Mouse (Mus musculus) midbrain, embryonic 13.5 days (tissue): Measurements from ENCODE around the gene Bcl2l13. TPM values are rescaled to one million over a fixed set of nuclear protein-coding genes. Genes with fewer than 3 reads are reported as not detected.
A peak's percentile ranks its signal among the peaks of the same experiment; 100 is the strongest.

Experiments
- ATAC-seq: fragments of 200-750 bp; cut with Nextera tagmentation; 2 replicates; pipeline ENCODE4 v1.8.0; 2017; ENCODE audit warnings: mild to moderate bottlenecking, moderate TSS enrichment, moderate library complexity
- H3K27ac ChIP-seq: fragments of 300-500 bp; sonication (generic); 2 replicates; pipeline ENCODE4 v1.5.1; 2015; ENCODE audit warnings: inconsistent platforms, mild to moderate bottlenecking, moderate library complexity
- H3K27me3 ChIP-seq: fragments of 300-500 bp; sonication (generic); 2 replicates; pipeline ENCODE4 v1.6.1; 2015; ENCODE audit warnings: mild to moderate bottlenecking, inconsistent platforms
- H3K36me3 ChIP-seq: fragments of 300-500 bp; sonication (generic); 2 replicates; pipeline ENCODE4 v1.6.1; 2015; ENCODE audit warnings: mild to moderate bottlenecking, inconsistent platforms
- H3K4me1 ChIP-seq: fragments of 300-500 bp; sonication (generic); replicated peaks from 2 replicates; pipeline ENCODE4 v1.6.1; 2015; ENCODE audit warnings: inconsistent platforms
- H3K4me2 ChIP-seq: fragments of 300-500 bp; sonication (generic); replicated peaks from 2 replicates; pipeline ENCODE4 v1.6.1; 2015; ENCODE audit warnings: moderate library complexity, mild to moderate bottlenecking, inconsistent platforms
- H3K4me3 ChIP-seq: fragments of 300-500 bp; sonication (generic); replicated peaks from 2 replicates; pipeline ENCODE4 v1.5.1; 2015; ENCODE audit warnings: mild to moderate bottlenecking, inconsistent platforms
- H3K9ac ChIP-seq: fragments of 300-500 bp; sonication (generic); replicated peaks from 2 replicates; pipeline ENCODE4 v1.6.1; 2015; ENCODE audit warnings: mild to moderate bottlenecking, inconsistent platforms
- H3K9me3 ChIP-seq: fragments of 300-500 bp; sonication (generic); 2 replicates; pipeline ENCODE4 v1.6.1; 2016; ENCODE audit warnings: mild to moderate bottlenecking, inconsistent platforms
- WGBS: fragments of 180-500 bp; shearing (Covaris S2); methylation state at CpG from one replicate; pipeline ENCODE4 v1.1.7; 2015; 5-methylcytosine and 5-hydroxymethylcytosine counted together
- polyA plus RNA-seq: library from polyadenylated mRNA; unstranded; fragments of >200 nt; fragmentation: Nextera tagmentation; extraction: Ambion mirVana; gene quantifications from 2 replicates; pipeline ENCODE4 v1.2.1, GENCODE M21; 2015

The Bcl2l13 gene
- polyA plus RNA-seq, 1 experiment from 2014 or later, result 32.5 TPM

- H3K4me1 ChIP-seq, result peaks cover 5% of the 10 kb centered on the region; the same call in 1 of the 2 replicates
- WGBS, result 90% methylated on average over 2 of the region's 2 CpGs
- H3K4me3 ChIP-seq, result no peak overlapping the region
- no peak for ATAC-seq
- H3K9me3 ChIP-seq, result no peaks in the 10 kb centered on the region
- H3K27me3 ChIP-seq, result no peaks in the 10 kb centered on the region
- H3K27ac ChIP-seq, result no peak overlapping the region
- H3K36me3 ChIP-seq, result peaks cover 26% of the 10 kb centered on the region
- no peak overlapping the region for H3K9ac ChIP-seq
- H3K4me2 ChIP-seq, result no peak overlapping the region
Observed at GRCm38 (mm10) chr6:120871286-120871685, 35.3 kb downstream of the Bcl2l13 start.

- Histone ChIP-seq H3K9ac (no peak overlapping the region), H3K4me2 (no peak overlapping the region), H3K27ac (no peak overlapping the region), H3K36me3 (peaks cover 39% of the 10 kb centered on the region), H3K27me3 (no peaks in the 10 kb centered on the region), H3K4me3 (no peak overlapping the region), H3K4me1 (peaks cover 5% of the 10 kb centered on the region; the same call in 1 of the 2 replicates), H3K9me3 (no peaks in the 10 kb centered on the region)
- no peak for ATAC-seq
- WGBS, result 76% methylated on average over 9 of the region's 9 CpGs
Observed at GRCm38 (mm10) chr6:120873874-120874273, 37.9 kb downstream of the Bcl2l13 start.

GRCm38 (mm10) chr6:120879046-120879445, 43.0 kb downstream of the Bcl2l13 start:
- ATAC-seq, result no peak
- WGBS, result 91% methylated on average over 5 of the region's 5 CpGs
- Histone ChIP-seq H3K36me3 (peaks cover 62% of the 10 kb centered on the region), H3K4me1 (no peaks in the 10 kb centered on the region), H3K9ac (no peak overlapping the region), H3K27ac (no peak overlapping the region), H3K9me3 (no peaks in the 10 kb centered on the region), H3K27me3 (no peaks in the 10 kb centered on the region), H3K4me3 (no peak overlapping the region), H3K4me2 (no peak overlapping the region)

- no peak overlapping the region for H3K27ac ChIP-seq
- H3K4me1 ChIP-seq, result 0 out of 2 replicates have a peak, but pooled peaks cover 4% of the 10 kb centered on the region
- no peaks in the 10 kb centered on the region for H3K9me3 ChIP-seq
- H3K36me3 ChIP-seq, result peaks cover 66% of the 10 kb centered on the region
- no peak for ATAC-seq
- H3K27me3 ChIP-seq, result no peaks in the 10 kb centered on the region
- H3K4me2 ChIP-seq, result no peak overlapping the region
- 69% methylated on average over 6 of the region's 6 CpGs for WGBS
- H3K4me3 ChIP-seq, result no peak overlapping the region
- no peak overlapping the region for H3K9ac ChIP-seq
Observed at GRCm38 (mm10) chr6:120884436-120884835, 48.4 kb downstream of the Bcl2l13 start.

- Histone ChIP-seq H3K9me3 (no peaks in the 10 kb centered on the region), H3K36me3 (peaks cover 76% of the 10 kb centered on the region), H3K27ac (no peak overlapping the region), H3K4me1 (0 out of 2 replicates have a peak, but pooled peaks cover 4% of the 10 kb centered on the region), H3K4me2 (no peak overlapping the region), H3K4me3 (no peak overlapping the region), H3K27me3 (no peaks in the 10 kb centered on the region), H3K9ac (no peak overlapping the region)
- ATAC-seq, result no peak
- 91% methylated on average over 17 of the region's 17 CpGs for WGBS
Observed at GRCm38 (mm10) chr6:120886696-120887095, 50.7 kb downstream of the Bcl2l13 start.

- no peak for ATAC-seq
- H3K9me3 ChIP-seq, result no peaks in the 10 kb centered on the region
- H3K4me1 ChIP-seq, result no peaks in the 10 kb centered on the region
- 95% methylated on average over 9 of the region's 9 CpGs for WGBS
- H3K4me3 ChIP-seq, result no peak overlapping the region
- H3K4me2 ChIP-seq, result no peak overlapping the region
- no peaks in the 10 kb centered on the region for H3K27me3 ChIP-seq
- peaks cover 71% of the 10 kb centered on the region for H3K36me3 ChIP-seq
- no peak overlapping the region for H3K27ac ChIP-seq
- H3K9ac ChIP-seq, result no peak overlapping the region
Observed at GRCm38 (mm10) chr6:120894089-120894488, 58.1 kb downstream of the Bcl2l13 start.

GRCm38 (mm10) chr6:120894524-120894923, 58.5 kb downstream of the Bcl2l13 start:
- H3K27me3 ChIP-seq, result no peaks in the 10 kb centered on the region
- H3K27ac ChIP-seq, result no peak overlapping the region
- H3K4me2 ChIP-seq, result no peak overlapping the region
- H3K4me3 ChIP-seq, result no peak overlapping the region
- WGBS, result 92% methylated on average over 9 of the region's 9 CpGs
- H3K9me3 ChIP-seq, result no peaks in the 10 kb centered on the region
- H3K9ac ChIP-seq, result no peak overlapping the region
- peaks cover 67% of the 10 kb centered on the region for H3K36me3 ChIP-seq
- ATAC-seq, result no peak
- no peaks in the 10 kb centered on the region for H3K4me1 ChIP-seq

- 63% methylated on average over 6 of the region's 6 CpGs for WGBS
- H3K4me2 ChIP-seq, result no peak overlapping the region
- peaks cover 31% of the 10 kb centered on the region for H3K36me3 ChIP-seq
- peak; percentile 69 for ATAC-seq
- no peak overlapping the region for H3K4me3 ChIP-seq
- no peak overlapping the region for H3K27ac ChIP-seq
- no peak overlapping the region for H3K9ac ChIP-seq
- H3K27me3 ChIP-seq, result no peaks in the 10 kb centered on the region
- H3K4me1 ChIP-seq, result no peaks in the 10 kb centered on the region
- H3K9me3 ChIP-seq, result no peaks in the 10 kb centered on the region
Observed at GRCm38 (mm10) chr6:120898188-120898833, 62.3 kb downstream of the Bcl2l13 start.

GRCm38 (mm10) chr6:120901776-120902645, 66.0 kb downstream of the Bcl2l13 start:
- no peaks in the 10 kb centered on the region for H3K4me1 ChIP-seq
- no peak overlapping the region for H3K9ac ChIP-seq
- H3K27me3 ChIP-seq, result no peaks in the 10 kb centered on the region
- H3K27ac ChIP-seq, result no peak overlapping the region
- ATAC-seq, result no peak
- 89% methylated on average over 14 of the region's 14 CpGs for whole genome bisulfite sequencing
- no peak overlapping the region for H3K4me3 ChIP-seq
- H3K36me3 ChIP-seq, result no peaks in the 10 kb centered on the region
- H3K9me3 ChIP-seq, result no peaks in the 10 kb centered on the region
- H3K4me2 ChIP-seq, result no peak overlapping the region

GRCm38 (mm10) chr6:120903450-120903912, 67.5 kb downstream of the Bcl2l13 start:
- no peak overlapping the region for H3K4me3 ChIP-seq
- no peak overlapping the region for H3K4me2 ChIP-seq
- 0 out of 2 replicates have a peak, but pooled peaks have one; percentile 51 for ATAC-seq
- H3K36me3 ChIP-seq, result no peaks in the 10 kb centered on the region
- H3K4me1 ChIP-seq, result no peaks in the 10 kb centered on the region
- no peaks in the 10 kb centered on the region for H3K9me3 ChIP-seq
- no peaks in the 10 kb centered on the region for H3K27me3 ChIP-seq
- no peak overlapping the region for H3K9ac ChIP-seq
- 61% methylated on average over 5 of the region's 5 CpGs for WGBS
- H3K27ac ChIP-seq, result no peak overlapping the region

GRCm38 (mm10) chr6:120903961-120904360, 67.9 kb downstream of the Bcl2l13 start:
- Histone ChIP-seq H3K9me3 (no peaks in the 10 kb centered on the region), H3K27ac (no peak overlapping the region), H3K9ac (no peak overlapping the region), H3K4me1 (no peaks in the 10 kb centered on the region), H3K4me3 (no peak overlapping the region), H3K36me3 (no peaks in the 10 kb centered on the region), H3K4me2 (no peak overlapping the region), H3K27me3 (no peaks in the 10 kb centered on the region)
- 89% methylated on average over 11 of the region's 11 CpGs for WGBS
- ATAC-seq, result no peak

- H3K9me3 ChIP-seq, result no peaks in the 10 kb centered on the region
- ATAC-seq, result no peak
- H3K4me2 ChIP-seq, result no peak overlapping the region
- no peak overlapping the region for H3K4me3 ChIP-seq
- no peak overlapping the region for H3K27ac ChIP-seq
- H3K9ac ChIP-seq, result no peak overlapping the region
- WGBS, result 83% methylated on average over 5 of the region's 5 CpGs
- no peaks in the 10 kb centered on the region for H3K4me1 ChIP-seq
- no peaks in the 10 kb centered on the region for H3K36me3 ChIP-seq
- no peaks in the 10 kb centered on the region for H3K27me3 ChIP-seq
Observed at GRCm38 (mm10) chr6:120905111-120905510, 69.1 kb downstream of the Bcl2l13 start.
